ENCODE assay signal across 7 mouse cellular contexts in genomic region chr17:84083307-84084263, GRCm38 (mm10).
DNase-seq lines count a peak whose midpoint lies in the region.

No protein-coding gene starts in this region.

- peak; percentile 19 for DNase-seq in CD4-positive, CD25-positive, alpha-beta regulatory T cell, adult 2 months (ENCODE audit: low read depth, low spot score)
- DNase-seq in NIH3T3 (ENCODE audit: low read depth): peak; percentile 95
- DNase-seq in heart, adult 8-10 months (ENCODE audit: low spot score): peak; percentile 80
- peak; percentile 70 for DNase-seq in kidney, postnatal 10 days
- DNase-seq in skeletal muscle tissue, adult 2 months (ENCODE audit: low read depth, low spot score): peak; percentile 79
- no peak for DNase-seq in spleen, postnatal 10 days (ENCODE audit: low spot score in 2 of 2)
- no peak for DNase-seq in cerebellum, adult 11 months

Comparison
In these comparisons a context has a peak if more than half of its experiments do, and no peak if none do; other contexts are left out.
1. DNase-seq: peak in CD4-positive, CD25-positive, alpha-beta regulatory T cell, adult 2 months (single experiment), NIH3T3 (single experiment), heart, adult 8-10 months (single experiment), kidney, postnatal 10 days (single experiment) and skeletal muscle tissue, adult 2 months (single experiment); none in spleen, postnatal 10 days (0 of 2) and cerebellum, adult 11 months (single experiment).